Mouse (Mus musculus) forebrain, embryonic 14.5 days (tissue): Measurements from ENCODE around the gene Pip4k2c. TPM values are rescaled to one million over a fixed set of nuclear protein-coding genes. Genes with fewer than 3 reads are reported as not detected.
"Not testable (repeated sequence)": the region's sequence is repeated elsewhere in the genome, so short reads cannot be mapped to it uniquely, and the experiment has no call there.

Experiments used
- ATAC-seq: fragments of 200-750 bp; cut with Nextera tagmentation; 2 replicates; pipeline ENCODE4 v1.8.0; 2017; ENCODE audit warnings: mild to moderate bottlenecking, moderate library complexity
- DNase-seq: peaks from one replicate; pipeline ENCODE4 v3.0.0-alpha.2; 2015; ENCODE audit warnings: low spot score
- H3K27ac ChIP-seq: fragments of 300-500 bp; sonication (generic); 2 replicates; pipeline ENCODE4 v1.5.1; 2014; ENCODE audit warnings: low read depth, mild to moderate bottlenecking, control low read depth, low read length, moderate library complexity
- H3K27me3 ChIP-seq: fragments of 300-500 bp; sonication (generic); replicated peaks from 2 replicates; pipeline ENCODE4 v1.6.1; 2014; ENCODE audit warnings: low read length, control low read depth, mixed read lengths; ENCODE audit not compliant: control insufficient read depth, insufficient read depth
- H3K36me3 ChIP-seq: fragments of 300-500 bp; sonication (generic); 2 replicates; pipeline ENCODE4 v1.6.1; 2014; ENCODE audit warnings: low read length, control low read depth; ENCODE audit not compliant: control insufficient read depth, insufficient read depth
- H3K4me1 ChIP-seq: fragments of 300-500 bp; sonication (generic); 2 replicates; pipeline ENCODE4 v1.6.1; 2014; ENCODE audit warnings: antibody characterized with exemption, low read length, control low read depth; ENCODE audit not compliant: control insufficient read depth, insufficient read depth
- H3K4me2 ChIP-seq: fragments of 300-500 bp; sonication (generic); 2 replicates; pipeline ENCODE4 v1.6.1; 2014; ENCODE audit warnings: mild to moderate bottlenecking, control low read depth, low read length
- H3K4me3 ChIP-seq: fragments of 300-500 bp; sonication (generic); 2 replicates; pipeline ENCODE4 v1.5.1; 2014; ENCODE audit warnings: low read depth, low read length, control low read depth
- H3K9ac ChIP-seq: fragments of 300-500 bp; sonication (generic); 2 replicates; pipeline ENCODE4 v1.6.1; 2014; ENCODE audit warnings: mild to moderate bottlenecking, low read length, control low read depth, moderate library complexity
- H3K9me3 ChIP-seq: fragments of 300-500 bp; sonication (generic); replicated peaks from 2 replicates; pipeline ENCODE4 v1.6.1; 2016; ENCODE audit warnings: low read length, control low read depth, mixed read lengths; ENCODE audit not compliant: control insufficient read depth
- WGBS: fragments of 180-500 bp; shearing (Covaris S2); extraction: QIAGEN DNeasy Blood & Tissue Kit; methylation state at CpG from one replicate; pipeline ENCODE4 v1.1.7; 2014; 5-methylcytosine and 5-hydroxymethylcytosine counted together
- polyA plus RNA-seq: library from polyadenylated mRNA; unstranded; fragments of >200 nt; fragmentation: Nextera tagmentation; extraction: Ambion mirVana; gene quantifications from 2 replicates; pipeline ENCODE4 v1.2.1, GENCODE M21; 2014

The Pip4k2c gene
- polyA plus RNA-seq, 1 experiment from 2014 or later, result 15.3 TPM

GRCm38 (mm10) chr10:127194428-127195327, 16.7 kb downstream of the Pip4k2c start:
- DNase-seq (peak; percentile 43), ATAC-seq (peak; percentile 51)
- H3K4me3 ChIP-seq, result peak overlapping the region; percentile 95
- peak overlapping the region; percentile 77 for H3K4me2 ChIP-seq
- H3K27ac ChIP-seq, result peak overlapping the region; percentile 88
- peaks cover 39% of the 10 kb centered on the region for H3K36me3 ChIP-seq
- no peaks in the 10 kb centered on the region for H3K27me3 ChIP-seq
- H3K9me3 ChIP-seq, result no peaks in the 10 kb centered on the region
- peak overlapping the region; percentile 98 for H3K9ac ChIP-seq
- peaks cover 17% of the 10 kb centered on the region for H3K4me1 ChIP-seq
- 26% methylated on average over 22 of the region's 22 CpGs for WGBS

DNA sequence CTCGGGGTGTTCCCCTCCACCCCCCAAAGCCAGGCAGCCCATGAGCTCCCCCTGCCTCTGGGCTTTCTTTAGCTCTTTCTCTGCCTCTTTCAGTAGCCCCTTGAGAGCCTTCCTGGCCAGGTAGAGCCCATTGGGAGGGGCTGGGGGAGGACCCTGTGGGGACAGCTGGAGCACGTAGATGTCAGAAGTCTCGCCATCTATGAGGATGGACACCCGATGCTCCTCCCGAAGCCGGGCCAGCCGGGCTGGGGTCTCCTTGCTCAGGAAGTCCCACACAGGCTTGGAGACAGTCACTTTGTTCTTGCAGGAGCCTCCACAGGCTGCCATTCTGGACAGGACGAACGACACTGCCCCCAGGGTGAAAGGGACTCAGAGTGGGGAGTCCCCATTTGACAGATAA, 18.4 kb downstream of the Pip4k2c start:
- no peak overlapping the region for H3K27ac ChIP-seq
- 87% methylated on average over 9 of the region's 9 CpGs for WGBS
- no peaks in the 10 kb centered on the region for H3K27me3 ChIP-seq
- no peak overlapping the region for H3K4me3 ChIP-seq
- H3K4me1 ChIP-seq, result peaks cover 26% of the 10 kb centered on the region
- H3K36me3 ChIP-seq, result peaks cover 22% of the 10 kb centered on the region
- no peak for ATAC-seq
- no peak overlapping the region for H3K4me2 ChIP-seq
- H3K9ac ChIP-seq, result no peak overlapping the region
- no peak for DNase-seq
- no peaks in the 10 kb centered on the region for H3K9me3 ChIP-seq

- H3K4me1 ChIP-seq, result peaks cover 31% of the 10 kb centered on the region
- DNase-seq, H3K27me3 ChIP-seq, ATAC-seq, H3K4me2 ChIP-seq, H3K4me3 ChIP-seq, H3K27ac ChIP-seq, H3K9ac ChIP-seq, H3K9me3 ChIP-seq: not testable (repeated sequence)
- 81% methylated on average over 1 of the region's 1 CpGs for WGBS
- peaks cover 20% of the 10 kb centered on the region for H3K36me3 ChIP-seq
Measured at GRCm38 (mm10) chr10:127192057-127192328, 19.4 kb downstream of the Pip4k2c start.

DNA sequence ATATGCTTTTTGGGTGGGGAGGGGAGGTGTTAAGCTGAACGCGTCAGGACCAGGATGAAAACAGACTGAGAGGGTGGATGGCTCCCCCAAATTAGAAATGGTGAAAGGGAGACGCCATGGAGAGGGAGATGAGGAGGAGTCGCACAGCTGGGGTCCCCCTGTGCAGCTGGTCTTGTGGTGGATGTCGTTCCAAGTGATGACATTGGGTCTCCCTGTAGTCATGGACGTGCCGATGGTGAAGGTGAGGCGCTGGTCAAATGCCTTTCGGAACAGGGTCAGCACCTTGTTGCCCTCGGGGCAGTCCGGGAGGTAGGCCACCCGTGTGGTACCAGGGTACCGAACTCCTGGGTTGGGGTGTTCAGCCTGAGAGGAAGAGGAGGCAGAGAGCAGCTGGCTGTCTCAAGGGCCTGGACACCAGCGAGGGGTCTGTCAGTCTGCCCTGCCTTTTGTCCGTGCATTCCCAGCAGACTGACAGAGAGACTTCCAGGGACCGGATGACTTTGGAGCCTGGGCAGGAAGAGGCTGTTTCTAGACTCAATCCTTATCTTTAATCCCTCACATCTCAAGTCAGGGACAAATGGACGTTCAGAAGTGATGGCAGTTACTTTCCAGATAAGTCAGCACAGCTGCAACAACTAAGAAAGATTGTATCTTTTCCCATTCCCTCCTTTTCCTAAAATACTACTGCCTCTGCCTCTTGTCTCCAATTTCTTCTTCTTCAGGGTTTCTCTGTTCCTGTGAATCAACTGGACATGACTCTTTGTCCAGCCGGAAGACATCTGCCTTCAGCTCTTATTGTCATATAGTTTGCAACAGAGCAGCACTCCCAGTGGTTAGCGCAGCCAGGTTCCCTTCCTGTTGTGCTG, 20.0 kb downstream of the Pip4k2c start:
- no peaks in the 10 kb centered on the region for H3K9me3 ChIP-seq
- peaks cover 28% of the 10 kb centered on the region for H3K4me1 ChIP-seq
- DNase-seq (no peak), ATAC-seq (no peak)
- WGBS, result 78% methylated on average over 19 of the region's 19 CpGs
- H3K4me2 ChIP-seq, result no peak overlapping the region
- H3K36me3 ChIP-seq, result peaks cover 20% of the 10 kb centered on the region
- no peak overlapping the region for H3K4me3 ChIP-seq
- no peak overlapping the region for H3K27ac ChIP-seq
- H3K27me3 ChIP-seq, result no peaks in the 10 kb centered on the region
- no peak overlapping the region for H3K9ac ChIP-seq

GRCm38 (mm10) chr10:127190398-127191190, 20.8 kb downstream of the Pip4k2c start:
- Histone ChIP-seq H3K9me3 (no peaks in the 10 kb centered on the region), H3K9ac (no peak overlapping the region), H3K4me3 (no peak overlapping the region), H3K36me3 (peaks cover 20% of the 10 kb centered on the region), H3K4me2 (peak overlapping the region; percentile 97; the same call in 1 of the 2 replicates), H3K4me1 (peaks cover 25% of the 10 kb centered on the region), H3K27me3 (no peaks in the 10 kb centered on the region), H3K27ac (no peak overlapping the region)
- WGBS, result 34% methylated on average over 14 of the region's 14 CpGs
- no peak for DNase-seq
- no peak for ATAC-seq

DNA sequence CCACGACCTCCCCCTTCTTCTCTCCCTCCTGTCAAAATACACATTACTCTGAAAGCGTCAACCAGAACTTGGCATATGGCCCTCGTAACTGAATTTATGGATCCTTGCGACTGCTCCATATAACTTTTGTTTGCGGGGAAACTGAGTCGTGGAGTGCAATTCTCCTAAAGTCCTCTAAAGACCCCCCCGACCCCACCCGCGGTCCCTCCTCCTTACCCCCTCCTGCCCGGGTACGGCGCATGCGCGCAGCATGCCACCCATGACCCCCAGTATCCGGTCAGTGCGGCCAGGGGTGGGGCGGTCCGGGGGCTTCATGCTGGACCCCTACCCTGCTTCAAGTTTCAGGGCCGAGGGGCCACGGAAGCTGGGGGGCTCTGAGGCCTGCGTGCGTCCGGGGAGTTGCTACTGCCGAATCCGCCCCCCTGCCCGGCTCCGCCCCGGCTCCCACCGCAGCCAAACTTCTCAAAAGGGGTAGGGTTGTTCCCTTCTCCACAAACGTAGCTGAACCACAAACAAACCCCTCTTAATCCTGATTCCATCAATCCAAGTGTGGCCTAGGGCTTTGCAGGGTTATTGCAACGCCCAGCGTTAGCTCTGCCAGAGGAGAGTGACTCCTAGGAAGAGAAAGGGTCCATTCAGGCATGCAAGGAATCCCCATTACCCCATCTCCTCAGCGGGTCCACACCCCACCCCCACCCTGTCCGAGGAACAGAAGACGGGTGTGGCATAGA, 21.6 kb downstream of the Pip4k2c start, which contains the start of gene Arhgef25:
Gene Arhgef25, minus strand, starts transcription at position 433 of the 731 bp plus-strand sequence.
- no peaks in the 10 kb centered on the region for H3K27me3 ChIP-seq
- ATAC-seq (no peak), DNase-seq (no peak)
- H3K4me1 ChIP-seq, result peaks cover 23% of the 10 kb centered on the region
- H3K9me3 ChIP-seq, result no peaks in the 10 kb centered on the region
- peak within 1 kb of the TSS; percentile 65 for H3K4me3 ChIP-seq
- peak within 1 kb of the TSS; percentile 97 for H3K4me2 ChIP-seq
- peak within 1 kb of the TSS; percentile 86 for H3K27ac ChIP-seq
- H3K36me3 ChIP-seq, result peaks cover 20% of the 10 kb centered on the region
- H3K9ac ChIP-seq, result peak within 1 kb of the TSS; percentile 91
- WGBS, result 1% methylated on average over 33 of the region's 35 CpGs

DNA sequence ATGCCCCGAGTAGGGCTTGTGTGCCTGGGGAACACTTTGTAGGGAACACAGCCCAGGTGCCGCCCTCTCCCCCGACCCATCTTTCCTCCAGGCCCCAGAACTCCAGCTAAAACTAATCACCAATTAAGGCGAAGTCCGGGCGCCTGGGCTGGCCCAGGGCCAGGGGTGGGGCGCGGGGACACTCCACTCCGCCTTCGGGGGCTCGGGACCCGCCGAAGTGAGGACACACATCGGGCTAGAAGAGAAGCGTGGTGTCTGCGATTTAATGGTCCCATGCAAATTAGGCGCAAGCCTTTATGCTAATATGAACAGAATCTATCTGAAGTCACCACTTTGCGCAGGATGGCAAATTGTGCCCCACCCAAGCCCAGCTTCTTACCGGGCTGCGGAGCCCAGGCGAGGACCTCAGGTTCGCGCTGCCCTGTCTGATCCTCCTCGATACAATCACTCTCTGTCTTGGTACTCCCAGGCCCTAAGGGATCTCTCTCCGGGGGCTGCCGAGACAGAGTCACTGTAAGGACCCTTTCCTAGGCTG, 22.2 kb downstream of the Pip4k2c start:
- under 1% methylated on average over 26 of the region's 26 CpGs for WGBS
- peak overlapping the region; percentile 97 for H3K4me2 ChIP-seq
- H3K9ac ChIP-seq, result peak overlapping the region; percentile 91
- no peaks in the 10 kb centered on the region for H3K27me3 ChIP-seq
- H3K36me3 ChIP-seq, result peaks cover 20% of the 10 kb centered on the region
- H3K4me3 ChIP-seq, result peak overlapping the region; percentile 65
- DNase-seq, result peak; percentile 50
- peak; percentile 3 for ATAC-seq
- peaks cover 19% of the 10 kb centered on the region for H3K4me1 ChIP-seq
- H3K27ac ChIP-seq, result peak overlapping the region; percentile 86
- H3K9me3 ChIP-seq, result no peaks in the 10 kb centered on the region
